Mouse (Mus musculus) cerebellum, postnatal 14 days (tissue): Measurements from ENCODE around the gene Ldb1.
A peak's percentile ranks its signal among the peaks of the same experiment; 100 is the strongest.

ENCODE experiments used
- DNase-seq, 2 experiments: peaks; one replicate each; pipeline ENCODE4 v3.0.0; 2021; ENCODE audit warnings: mixed read lengths in 2 of 2

Gene Ldb1

GRCm38 (mm10) chr19:46044993-46045695 lies at the start of gene Ldb1:
TSS of gene Ldb1 (minus strand) at chr19:46045214.
- DNase-seq, result peak; percentile 89 to 90

DNA sequence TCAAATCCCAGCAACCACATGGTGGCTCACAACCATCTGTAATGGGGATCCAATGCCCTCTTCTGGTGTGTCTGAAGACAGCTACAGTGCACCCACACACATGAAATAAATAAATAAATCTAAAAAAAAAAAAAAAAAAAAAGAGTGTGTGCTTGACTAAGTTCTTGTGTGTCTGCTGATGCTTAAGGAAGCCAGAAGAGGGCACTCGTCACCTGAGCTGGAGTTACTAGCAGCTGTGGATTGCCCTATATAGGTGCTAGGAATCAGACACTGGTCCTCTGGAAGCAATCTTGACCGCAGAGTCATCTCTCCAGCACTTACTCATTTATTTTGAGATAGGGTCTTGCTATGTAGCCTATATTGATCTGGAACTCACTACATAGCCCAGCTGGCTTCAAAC lies 49.1 kb upstream of the Ldb1 start:
- DNase-seq, result no peak

DNA sequence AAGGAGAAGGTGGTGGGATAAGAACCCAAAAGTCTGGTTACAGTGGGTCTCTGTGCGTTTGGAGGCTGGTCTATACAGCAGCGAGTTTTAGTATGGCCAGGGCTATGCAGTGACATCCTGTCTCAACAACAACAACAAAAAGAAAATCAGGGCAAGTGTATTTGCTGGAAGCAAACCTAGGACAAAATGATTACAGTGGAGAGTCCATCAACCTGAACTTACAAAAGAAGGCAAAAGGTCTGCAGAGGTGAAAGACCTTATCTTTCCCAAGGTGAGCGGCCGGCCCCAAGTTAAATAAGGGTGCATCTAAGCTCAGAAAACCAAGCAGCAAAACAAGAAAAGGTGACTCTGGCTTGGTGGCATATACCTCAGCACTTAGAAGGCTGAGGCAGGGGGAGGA lies 46.6 kb upstream of the Ldb1 start:
- DNase-seq, result no peak

DNA sequence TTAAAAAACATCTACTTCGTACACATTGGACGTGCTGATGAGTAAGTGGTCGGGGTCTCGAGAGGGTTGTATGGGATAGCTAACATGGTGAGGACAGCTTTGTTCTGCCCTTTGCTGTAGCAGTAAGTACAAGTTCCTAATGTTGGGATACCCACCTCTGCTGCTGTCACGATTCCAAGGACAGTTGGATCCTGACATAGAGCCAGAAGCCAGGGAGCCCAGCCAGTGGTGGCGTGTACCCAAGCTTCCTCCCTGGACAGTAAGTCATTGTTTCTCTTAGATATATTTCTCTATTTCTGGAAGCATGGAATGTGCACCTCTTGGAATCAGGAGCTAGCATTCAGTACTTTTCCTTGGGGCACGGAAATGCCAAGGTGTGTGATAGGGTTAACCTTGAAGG lies 42.9 kb upstream of the Ldb1 start:
- DNase-seq, result peak; percentile 40 to 46

DNA sequence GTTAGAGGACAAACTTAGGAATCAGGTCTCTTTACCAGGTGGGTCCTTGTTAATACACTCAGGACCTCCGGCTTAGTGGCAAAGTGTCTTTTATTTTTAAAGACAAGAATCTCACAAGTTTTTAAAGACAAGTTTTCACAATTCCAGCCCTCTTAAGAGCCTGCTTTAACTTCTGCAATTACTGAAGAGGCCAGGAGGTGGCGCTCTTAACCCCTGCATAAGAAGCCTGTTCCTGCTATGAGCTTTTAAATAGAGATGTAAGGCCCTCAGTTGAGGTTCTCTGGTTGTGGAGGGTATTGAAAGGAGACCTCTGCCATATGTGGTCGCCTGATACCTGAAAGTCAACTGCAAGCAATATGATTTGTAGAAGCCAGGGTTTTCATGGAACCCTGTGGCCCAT lies 41.3 kb upstream of the Ldb1 start:
- DNase-seq, result peak; percentile 62 to 70

DNA sequence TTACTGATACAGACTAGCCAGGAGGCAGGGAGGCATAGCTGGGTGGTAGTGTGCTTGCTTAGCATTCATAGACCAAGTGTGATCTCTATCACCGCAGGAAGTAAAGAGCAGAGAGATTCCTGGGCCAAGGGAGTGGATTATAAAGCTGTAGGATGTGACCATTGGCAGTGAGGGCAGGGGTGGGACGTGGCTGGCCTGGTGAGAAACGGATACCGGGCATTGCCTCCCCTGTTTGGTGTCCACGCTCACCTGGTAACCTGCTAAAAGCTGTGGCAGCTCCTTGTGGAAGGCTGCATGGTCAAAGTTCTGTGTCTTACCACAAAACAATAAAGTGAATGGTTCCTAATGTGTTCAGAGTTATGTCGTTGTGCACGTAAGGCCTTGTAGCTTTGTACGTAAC lies 40.2 kb upstream of the Ldb1 start:
- no peak for DNase-seq

DNA sequence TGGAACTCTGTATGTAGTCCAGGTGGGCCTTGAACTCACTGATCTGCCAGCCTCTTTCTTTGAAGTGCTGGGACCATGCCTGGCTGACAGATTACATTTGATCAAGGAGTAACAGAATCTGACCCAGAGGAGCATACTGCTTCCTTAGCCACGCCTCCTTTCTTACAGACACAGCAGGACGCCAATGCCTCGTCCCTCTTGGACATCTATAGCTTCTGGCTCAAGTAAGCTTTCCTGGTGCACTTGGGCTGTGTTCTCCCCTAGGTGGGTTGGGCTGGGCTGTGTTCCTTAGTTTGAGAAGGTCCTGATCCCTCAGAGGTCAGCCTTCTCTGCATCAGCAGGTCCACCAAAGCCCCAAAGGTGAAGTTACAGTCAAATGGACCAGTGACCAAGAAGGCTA lies 33.5 kb upstream of the Ldb1 start:
- no peak for DNase-seq

DNA sequence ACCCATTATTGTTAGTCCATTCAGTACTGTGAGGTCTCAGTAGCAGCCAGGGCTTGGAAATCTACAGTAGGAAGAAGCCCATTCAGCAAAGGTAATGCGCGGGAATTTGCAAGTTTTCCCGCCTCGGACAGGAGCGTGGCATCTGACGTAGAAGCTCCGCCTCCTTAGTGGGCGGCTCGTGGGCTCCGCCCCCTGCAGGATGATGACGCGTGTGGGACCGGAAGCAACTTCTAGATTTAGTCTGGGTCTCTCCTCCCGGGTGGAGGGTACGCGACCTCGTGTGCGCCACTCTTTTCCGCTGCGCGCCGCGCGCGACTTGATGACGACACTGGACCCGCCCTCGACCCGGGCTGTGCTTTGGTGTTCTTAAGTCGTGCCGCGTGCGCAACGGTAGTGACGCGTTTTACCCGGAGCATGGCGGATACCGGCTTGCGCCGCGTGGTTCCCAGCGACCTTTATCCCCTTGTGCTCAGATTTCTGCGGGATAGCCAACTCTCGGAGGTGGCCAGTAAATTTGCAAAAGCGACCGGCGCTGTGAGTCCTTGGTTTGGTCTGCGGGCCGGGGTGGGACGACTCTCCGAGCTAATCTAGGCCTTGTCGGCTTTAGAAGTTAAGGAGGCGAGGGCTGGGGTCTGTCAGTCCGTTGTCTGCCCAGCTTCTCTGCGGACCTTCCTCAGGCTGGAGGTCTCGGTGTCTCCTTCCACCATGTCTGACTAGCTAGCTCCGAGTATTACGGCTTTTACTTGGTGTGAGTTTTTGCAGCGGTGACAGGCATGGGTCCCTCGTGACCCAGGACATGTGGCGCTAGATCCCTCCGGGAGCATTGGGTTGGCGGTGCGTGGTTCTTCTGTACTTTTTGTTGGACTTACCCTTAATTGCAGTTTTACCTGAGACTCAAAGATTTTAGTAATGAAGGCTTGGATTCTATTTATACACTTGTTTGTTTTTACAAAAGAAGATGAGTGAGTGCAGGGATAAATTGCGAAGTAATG lies 30.9 kb upstream of the Ldb1 start, which contains the start of gene Nolc1:
TSS of gene Nolc1 (plus strand) at position 248 of the 992 bp plus-strand sequence.
- peak; percentile 98 to 100 for DNase-seq

GRCm38 (mm10) chr19:46074266-46074665 lies 29.3 kb upstream of the Ldb1 start:
- DNase-seq, result no peak

DNA sequence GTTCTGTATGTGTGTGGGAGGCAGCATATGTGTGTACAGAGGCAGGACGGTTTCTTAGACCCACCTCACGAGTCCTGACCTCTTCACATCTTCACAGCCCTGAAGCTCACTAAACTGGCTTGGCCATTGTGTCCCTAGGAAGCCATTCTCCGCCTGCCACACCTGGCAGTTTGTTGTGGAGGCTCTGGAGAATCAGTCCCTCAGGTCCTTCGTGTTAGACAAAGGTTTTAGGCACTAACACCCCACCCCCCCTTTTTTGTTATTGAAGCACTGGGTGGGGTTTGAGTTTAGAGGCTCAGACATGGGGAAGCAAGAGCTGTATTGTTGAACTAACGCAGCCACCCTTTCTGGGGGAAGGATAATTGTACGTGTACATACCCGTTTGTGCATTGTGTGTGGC lies 28.3 kb upstream of the Ldb1 start:
- DNase-seq, result no peak

DNA sequence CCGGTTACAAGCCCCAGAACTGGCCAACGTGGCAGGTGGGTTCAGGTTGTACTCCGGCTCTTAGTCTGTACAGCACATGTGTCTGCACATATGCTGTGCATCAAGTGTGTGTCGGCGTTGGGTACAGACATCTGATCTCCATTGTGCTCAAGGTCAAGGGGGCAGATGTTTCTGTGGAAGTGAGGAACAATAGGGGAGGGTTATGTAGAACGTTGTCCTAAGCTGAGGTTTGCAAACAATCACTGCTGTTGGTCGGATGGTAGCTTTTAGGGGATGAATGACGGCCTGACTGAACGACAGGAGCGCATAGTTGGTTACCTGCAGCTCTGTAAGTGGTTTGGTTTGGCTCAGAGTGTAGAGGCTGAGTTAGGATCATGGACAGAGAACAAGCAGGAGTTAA lies 23.0 kb upstream of the Ldb1 start:
- no peak for DNase-seq

- DNase-seq, result no peak
Observed at GRCm38 (mm10) chr19:46060845-46061244, 15.8 kb upstream of the Ldb1 start.

DNA sequence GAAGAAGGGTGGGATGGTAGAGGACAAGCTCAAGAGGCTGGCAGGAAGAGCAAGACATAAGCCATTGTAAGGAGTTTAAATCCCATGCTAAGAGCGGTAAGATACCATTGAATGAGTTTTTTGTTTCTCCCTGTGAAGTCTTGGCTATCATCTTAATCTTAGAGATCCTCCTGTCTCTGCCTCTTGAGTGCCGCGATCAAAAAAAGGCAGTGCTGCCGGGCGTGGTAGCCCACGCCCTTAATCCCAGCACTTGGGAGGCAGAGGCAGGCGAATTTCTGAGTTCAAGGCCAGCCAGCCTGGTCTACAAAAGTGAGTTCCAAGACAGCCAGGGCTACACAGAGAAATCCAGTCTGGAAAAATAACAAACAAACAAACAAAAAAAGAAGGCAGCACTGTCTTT lies 13.5 kb upstream of the Ldb1 start:
- DNase-seq, result no peak

- peak; percentile 74 to 82 for DNase-seq
Observed at GRCm38 (mm10) chr19:46056947-46057607, 12.1 kb upstream of the Ldb1 start.

- DNase-seq, result peak; percentile 94 to 95
Observed at GRCm38 (mm10) chr19:46056388-46056946, 11.5 kb upstream of the Ldb1 start.

DNA sequence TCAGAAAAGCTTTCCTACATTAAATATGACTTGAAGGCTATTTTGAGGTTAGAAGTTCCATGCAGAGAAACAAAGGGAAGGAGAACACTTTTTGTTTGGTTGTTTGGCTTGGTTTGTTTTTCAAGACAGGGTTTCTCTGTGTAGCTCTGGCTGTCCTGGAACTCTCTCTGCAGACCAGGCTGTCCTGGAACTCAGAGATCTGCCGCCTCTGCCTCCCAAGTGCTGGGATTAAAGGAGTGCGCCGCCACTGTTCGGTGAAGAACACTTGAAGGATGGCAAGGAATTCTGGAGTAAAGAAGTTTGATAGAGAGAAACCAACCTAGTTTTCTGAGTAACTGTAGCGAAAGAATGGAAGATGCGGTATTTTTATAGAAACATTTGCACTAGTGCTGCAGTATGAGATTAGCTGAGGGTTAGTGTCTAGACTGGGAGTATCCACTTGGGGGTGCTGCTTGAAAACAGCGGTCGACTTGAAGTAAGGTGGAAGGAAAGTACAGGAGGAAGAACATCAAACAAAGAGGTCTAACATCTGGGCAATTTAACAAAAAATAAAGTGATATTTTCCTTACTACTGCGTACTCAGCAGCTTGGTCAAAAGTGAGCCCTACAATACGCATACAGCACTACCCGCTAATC lies 10.9 kb upstream of the Ldb1 start:
- DNase-seq, result no peak

DNA sequence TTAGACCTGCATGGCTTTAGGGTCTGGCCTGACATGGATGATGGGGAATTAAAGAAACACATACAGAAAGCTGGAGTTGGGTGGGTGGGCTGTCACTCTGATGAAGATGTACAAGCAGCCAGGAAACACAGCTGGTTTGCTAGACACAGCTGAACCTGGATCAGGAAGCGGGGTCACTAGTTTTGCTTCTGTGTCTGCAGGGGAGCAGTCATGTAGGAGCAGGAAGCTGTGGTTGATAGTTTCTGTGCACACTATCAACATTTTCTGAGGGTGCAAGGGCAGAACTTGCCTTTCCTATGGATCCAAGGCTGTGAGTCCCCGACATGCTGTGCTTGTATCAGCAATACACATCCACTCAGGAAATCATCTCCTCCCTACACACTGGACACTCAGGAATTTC lies 5.4 kb upstream of the Ldb1 start:
- DNase-seq, result no peak

- no peak for DNase-seq
Observed at GRCm38 (mm10) chr19:46049129-46049528, 4.1 kb upstream of the Ldb1 start.

DNA sequence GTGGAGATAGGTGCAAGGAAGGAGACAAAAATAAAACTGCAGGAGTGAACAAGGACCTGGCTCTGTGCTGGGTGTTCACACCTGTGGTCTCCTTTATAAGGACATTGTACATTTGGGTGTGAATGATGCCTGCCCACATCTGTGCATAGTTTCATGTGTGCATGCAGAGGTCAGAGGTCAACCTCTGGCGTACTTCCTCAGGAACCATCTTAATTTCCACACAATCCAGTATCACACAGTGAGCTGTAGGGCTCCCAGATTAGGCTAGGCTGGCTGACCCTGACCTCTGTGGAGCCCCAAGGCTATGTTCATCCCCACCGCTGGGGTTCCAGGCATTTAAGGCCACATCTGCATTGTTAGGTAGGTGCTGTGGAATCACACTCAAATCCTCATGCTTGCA lies 2.4 kb upstream of the Ldb1 start:
- DNase-seq, result no peak

DNA sequence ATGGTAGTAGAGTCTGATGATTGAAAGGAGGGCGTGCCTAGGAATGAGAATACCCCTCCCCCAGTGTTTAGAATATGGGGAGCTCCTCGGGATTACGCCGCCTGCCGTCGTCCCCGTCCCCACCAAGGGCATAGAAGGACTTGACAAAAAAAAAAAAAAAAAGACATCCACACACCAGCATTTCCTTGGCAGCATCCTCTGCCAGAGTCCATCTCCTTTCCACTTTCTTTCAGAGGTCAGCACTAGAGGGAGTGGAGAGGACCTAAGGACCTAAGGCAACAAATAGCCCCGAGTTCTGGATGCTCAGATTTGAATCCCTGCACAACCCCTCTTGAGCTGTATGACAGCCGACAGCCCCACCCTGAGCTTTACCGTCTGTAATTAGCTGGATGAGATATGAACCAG lies 1.6 kb upstream of the Ldb1 start:
- no peak for DNase-seq

DNA sequence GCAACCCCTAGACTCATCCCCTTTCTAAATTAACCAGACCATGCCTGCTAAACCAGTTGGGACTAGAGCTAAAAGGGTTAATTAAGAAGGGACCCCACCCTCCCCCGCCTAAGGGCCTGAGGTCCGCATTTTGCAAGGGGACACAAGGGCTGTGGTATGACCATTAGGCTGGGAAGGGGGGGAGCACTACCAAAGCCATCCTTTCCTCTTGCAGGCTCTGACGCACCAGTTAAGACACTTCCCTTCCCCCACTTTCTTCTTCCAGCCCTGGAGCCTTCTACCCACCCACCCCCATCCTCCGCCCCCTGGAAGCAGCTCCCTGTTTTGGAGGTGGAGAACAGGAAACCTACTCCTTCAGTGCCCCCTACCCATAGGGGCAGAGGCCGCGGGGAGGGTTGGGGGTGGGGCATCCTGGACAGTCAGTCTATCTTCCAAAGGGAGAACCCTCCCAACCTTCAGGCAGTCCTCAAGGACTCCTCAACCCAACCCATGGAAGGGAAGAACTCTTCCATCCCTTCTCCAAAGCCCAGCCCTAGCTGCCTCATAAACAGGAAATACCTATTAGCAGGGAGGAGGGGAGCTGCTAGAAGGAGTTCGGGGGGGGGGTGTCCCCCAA lies 790 bp upstream of the Ldb1 start:
- DNase-seq, result peak; percentile 57 to 74
